Mouse (Mus musculus) cortical plate, adult 2 months (tissue): ENCODE measurements at regions not wholly inside any gene's neighbourhood (a gene's known extent, or its start where the extent isn't known, plus 50 kb on each side); places are given as distances from the start of the nearest gene placed in this dataset.

Experiments used
- CTCF ChIP-seq: fragments of 200-500 bp; IDR thresholded peaks from 2 replicates; pipeline ENCODE4 v1.5.1; 2011; ENCODE audit warnings: mild to moderate bottlenecking, control low read depth, low read length; ENCODE audit not compliant: insufficient read depth; ENCODE audit errors: extremely low read depth
- POLR2A ChIP-seq: fragments of 200-500 bp; IDR thresholded peaks from 2 replicates; pipeline ENCODE4 v1.6.1; 2011; ENCODE audit warnings: mild to moderate bottlenecking, low read length, control low read depth; ENCODE audit not compliant: insufficient read depth; ENCODE audit errors: extremely low read depth

DNA sequence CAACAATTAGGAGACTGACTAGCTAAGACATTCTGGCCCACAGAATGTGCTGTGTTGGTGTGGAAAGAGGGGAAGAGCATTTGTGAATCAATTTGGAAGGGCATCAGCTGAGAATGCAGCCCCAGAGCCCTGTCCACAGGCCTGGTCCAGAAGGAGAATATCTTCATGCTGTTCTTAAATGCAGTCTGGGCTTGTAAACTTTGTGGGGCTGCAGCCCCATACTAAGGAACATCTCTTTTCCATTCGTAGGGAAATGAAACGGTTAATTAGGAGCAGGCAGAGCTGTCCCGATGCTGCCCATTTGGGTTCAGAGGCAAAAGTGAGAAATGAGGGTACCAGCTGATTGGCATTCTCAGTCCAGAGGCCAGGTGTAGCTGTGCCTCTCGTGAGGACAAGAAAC is 304.0 kb downstream of the Maf start:
- no peak for TF ChIP-seq CTCF
- TF ChIP-seq POLR2A: no peak
